Mouse (Mus musculus): ENCODE data around the gene Cort. TPM values are rescaled to one million over a fixed set of nuclear protein-coding genes. Genes with fewer than 3 reads are reported as not detected.

Gene Cort
- polyA plus RNA-seq, 1 experiment, result not detected

- Histone ChIP-seq H3K27me3 (ENCODE audit: control insufficient read depth, insufficient read depth, low read length) (no peaks in the 10 kb centered on the region), H3K4me1 (ENCODE audit: control insufficient read depth, insufficient read depth, insufficient read length, low read length) (no peaks in the 10 kb centered on the region; the same call in 1 of the 2 replicates), H3K4me3 (ENCODE audit: low read depth, low read length) (peak within 1 kb of the TSS; percentile 75), H3K27ac (ENCODE audit: insufficient read depth, low read depth, low read length) (peak within 1 kb of the TSS; percentile 0; the same call in 1 of the 2 replicates), H3K36me3 (ENCODE audit: control insufficient read depth, insufficient read depth, low read length) (no peaks in the 10 kb centered on the region)
- no peak for TF ChIP-seq POLR2A (IDR thresholded peaks at IDR 0.05; ENCODE audit: low read depth, low read length)
- peak; percentile 95 for TF ChIP-seq CTCF (IDR thresholded peaks at IDR 0.05; ENCODE audit: extremely low read depth, insufficient read length, insufficient replicate concordance, low read depth, low read length)
- WGBS, result 1% methylated on average over 68 of the region's 68 CpGs
These were observed 10.6 kb upstream of the Cort start, which contains the start of gene Cenps for GRCm38 (mm10) chr4:149136982-149137770. TSS of gene Cenps (minus strand) at chr4:149137629.

GRCm38 (mm10) chr4:149136116-149136850, 9.7 kb upstream of the Cort start:
- H3K4me1 ChIP-seq (ENCODE audit: control insufficient read depth, insufficient read depth, insufficient read length, low read length), result no peaks in the 10 kb centered on the region; the same call in 1 of the 2 replicates
- 77% methylated on average over 18 of the region's 18 CpGs for WGBS
- TF ChIP-seq POLR2A (IDR thresholded peaks at IDR 0.05; ENCODE audit: low read depth, low read length) (no peak), CTCF (IDR thresholded peaks at IDR 0.05; ENCODE audit: extremely low read depth, insufficient read length, insufficient replicate concordance, low read depth, low read length) (no peak)
- peak overlapping the region; percentile 75; the same call in 1 of the 2 replicates for H3K4me3 ChIP-seq (ENCODE audit: low read depth, low read length)
- H3K27ac ChIP-seq (ENCODE audit: insufficient read depth, low read depth, low read length), result no peak overlapping the region
- no peaks in the 10 kb centered on the region for H3K27me3 ChIP-seq (ENCODE audit: control insufficient read depth, insufficient read depth, low read length)
- no peaks in the 10 kb centered on the region for H3K36me3 ChIP-seq (ENCODE audit: control insufficient read depth, insufficient read depth, low read length)

GRCm38 (mm10) chr4:149133395-149133794, 6.8 kb upstream of the Cort start:
- Histone ChIP-seq H3K27ac (ENCODE audit: insufficient read depth, low read depth, low read length) (no peak overlapping the region), H3K36me3 (ENCODE audit: control insufficient read depth, insufficient read depth, low read length) (no peaks in the 10 kb centered on the region), H3K27me3 (ENCODE audit: control insufficient read depth, insufficient read depth, low read length) (no peaks in the 10 kb centered on the region), H3K4me1 (ENCODE audit: control insufficient read depth, insufficient read depth, insufficient read length, low read length) (no peaks in the 10 kb centered on the region; the same call in 1 of the 2 replicates), H3K4me3 (ENCODE audit: low read depth, low read length) (no peak overlapping the region)
- no peak for TF ChIP-seq CTCF (IDR thresholded peaks at IDR 0.05; ENCODE audit: extremely low read depth, insufficient read length, insufficient replicate concordance, low read depth, low read length)
- no peak for TF ChIP-seq POLR2A (IDR thresholded peaks at IDR 0.05; ENCODE audit: low read depth, low read length)
- WGBS, result 67% methylated on average over 5 of the region's 5 CpGs

GRCm38 (mm10) chr4:149131789-149132565, 5.4 kb upstream of the Cort start:
- 56% methylated on average over 21 of the region's 21 CpGs for WGBS
- no peaks in the 10 kb centered on the region for H3K4me1 ChIP-seq (ENCODE audit: control insufficient read depth, insufficient read depth, insufficient read length, low read length)
- H3K36me3 ChIP-seq (ENCODE audit: control insufficient read depth, insufficient read depth, low read length), result no peaks in the 10 kb centered on the region
- TF ChIP-seq CTCF (IDR thresholded peaks at IDR 0.05; ENCODE audit: extremely low read depth, insufficient read length, insufficient replicate concordance, low read depth, low read length) (no peak), POLR2A (IDR thresholded peaks at IDR 0.05; ENCODE audit: low read depth, low read length) (no peak)
- no peak overlapping the region for H3K4me3 ChIP-seq (ENCODE audit: low read depth, low read length)
- H3K27me3 ChIP-seq (ENCODE audit: control insufficient read depth, insufficient read depth, low read length), result no peaks in the 10 kb centered on the region
- no peak overlapping the region for H3K27ac ChIP-seq (ENCODE audit: insufficient read depth, low read depth, low read length)

GRCm38 (mm10) chr4:149131021-149131752, 4.6 kb upstream of the Cort start:
- Histone ChIP-seq H3K27ac (ENCODE audit: insufficient read depth, low read depth, low read length) (no peak overlapping the region), H3K4me1 (ENCODE audit: control insufficient read depth, insufficient read depth, insufficient read length, low read length) (no peaks in the 10 kb centered on the region), H3K36me3 (ENCODE audit: control insufficient read depth, insufficient read depth, low read length) (no peaks in the 10 kb centered on the region), H3K4me3 (ENCODE audit: low read depth, low read length) (no peak overlapping the region), H3K27me3 (ENCODE audit: control insufficient read depth, insufficient read depth, low read length) (no peaks in the 10 kb centered on the region)
- 93% methylated on average over 23 of the region's 23 CpGs for WGBS
- TF ChIP-seq CTCF (IDR thresholded peaks at IDR 0.05; ENCODE audit: extremely low read depth, insufficient read length, insufficient replicate concordance, low read depth, low read length) (no peak), POLR2A (IDR thresholded peaks at IDR 0.05; ENCODE audit: low read depth, low read length) (no peak)

- 82% methylated on average over 18 of the region's 18 CpGs for WGBS
- Histone ChIP-seq H3K4me3 (ENCODE audit: low read depth, low read length) (no peak overlapping the region), H3K4me1 (ENCODE audit: control insufficient read depth, insufficient read depth, insufficient read length, low read length) (no peaks in the 10 kb centered on the region), H3K36me3 (ENCODE audit: control insufficient read depth, insufficient read depth, low read length) (no peaks in the 10 kb centered on the region), H3K27ac (ENCODE audit: insufficient read depth, low read depth, low read length) (no peak overlapping the region), H3K27me3 (ENCODE audit: control insufficient read depth, insufficient read depth, low read length) (no peaks in the 10 kb centered on the region)
- TF ChIP-seq CTCF (IDR thresholded peaks at IDR 0.05; ENCODE audit: extremely low read depth, insufficient read length, insufficient replicate concordance, low read depth, low read length) (no peak), POLR2A (IDR thresholded peaks at IDR 0.05; ENCODE audit: low read depth, low read length) (no peak)
These were observed 1.9 kb upstream of the Cort start for GRCm38 (mm10) chr4:149128467-149128866.
